ENCODE assay signal across 18 mouse cellular contexts in genomic region chr8:121072406-121073130, GRCm38 (mm10). TPM values are rescaled to one million over a fixed set of nuclear protein-coding genes. Genes with fewer than 3 reads are reported as not detected.
DNase-seq lines count a peak whose midpoint lies in the region; ATAC-seq and TF ChIP-seq lines count a peak whose summit lies in the region.
"Had no signal": no experiment of that assay in that cellular context is flagged by ENCODE, and none has a peak within 500 bp of the region (broad histone marks: within the 10 kb centered on the region; RNA-seq: fewer than 3 reads in every experiment).

No protein-coding gene starts in this region.

- H3K4me1 ChIP-seq in hindbrain, embryonic 10.5 days (replicated peaks) = peaks cover 27% of the 10 kb centered on the region
- no peaks in the 10 kb centered on the region for H3K4me1 ChIP-seq in hindbrain, postnatal 0 days (ENCODE audit: insufficient read depth, low read length)
- peaks cover 57% of the 10 kb centered on the region for H3K4me1 ChIP-seq in embryonic facial prominence, embryonic 10.5 days
- peaks cover 28% of the 10 kb centered on the region for H3K4me1 ChIP-seq in embryonic facial prominence, embryonic 13.5 days
- H3K4me1 ChIP-seq in limb, embryonic 13.5 days = peaks cover 28% of the 10 kb centered on the region
- H3K4me1 ChIP-seq: midbrain, embryonic 15.5 days had no signal

- no peak overlapping the region for H3K27ac ChIP-seq in hindbrain, embryonic 10.5 days
- H3K27ac ChIP-seq in hindbrain, postnatal 0 days = no peak overlapping the region
- no peak overlapping the region for H3K27ac ChIP-seq in embryonic facial prominence, embryonic 10.5 days (replicated peaks)
- H3K27ac ChIP-seq in embryonic facial prominence, embryonic 13.5 days = peak overlapping the region; percentile 16; the same call in 1 of the 2 replicates
- no peak overlapping the region for H3K27ac ChIP-seq in limb, embryonic 13.5 days
- H3K27ac ChIP-seq: macrophage; midbrain, embryonic 15.5 days had no signal

- H3K9ac ChIP-seq in hindbrain, postnatal 0 days (replicated peaks; ENCODE audit: low read length) = no peak overlapping the region
- H3K9ac ChIP-seq in embryonic facial prominence, embryonic 13.5 days = no peak overlapping the region
- H3K9ac ChIP-seq in limb, embryonic 13.5 days = no peak overlapping the region
- H3K9ac ChIP-seq: midbrain, embryonic 15.5 days had no signal

- no peaks in the 10 kb centered on the region for H3K9me3 ChIP-seq in hindbrain, embryonic 10.5 days
- H3K9me3 ChIP-seq in hindbrain, postnatal 0 days (ENCODE audit: low read length) = no peaks in the 10 kb centered on the region
- H3K9me3 ChIP-seq in embryonic facial prominence, embryonic 10.5 days = no peaks in the 10 kb centered on the region
- H3K9me3 ChIP-seq in embryonic facial prominence, embryonic 13.5 days = no peaks in the 10 kb centered on the region
- H3K9me3 ChIP-seq in limb, embryonic 13.5 days = no peaks in the 10 kb centered on the region; the same call in 1 of the 2 replicates
- H3K9me3 ChIP-seq: midbrain, embryonic 15.5 days had no signal

- WGBS in hindbrain, embryonic 10.5 days = 9% methylated on average over 11 of the region's 11 CpGs
- 13% methylated on average over 11 of the region's 11 CpGs for WGBS in hindbrain, postnatal 0 days
- 7% methylated on average over 11 of the region's 11 CpGs for WGBS in embryonic facial prominence, embryonic 10.5 days
- WGBS in embryonic facial prominence, embryonic 13.5 days = 14% methylated on average over 11 of the region's 11 CpGs
- WGBS in limb, embryonic 13.5 days = 22% methylated on average over 11 of the region's 11 CpGs

- ATAC-seq in hindbrain, postnatal 0 days = no peak
- no peak for ATAC-seq in embryonic facial prominence, embryonic 13.5 days (ENCODE audit: insufficient number of reproducible peaks, insufficient read depth, low FRiP score, low TSS enrichment, low read depth)
- no peak for ATAC-seq in limb, embryonic 13.5 days (ENCODE audit: low FRiP score, low read depth)
- ATAC-seq: CD4-positive, CD25-positive, alpha-beta regulatory T cell, adult 4 months; midbrain, embryonic 15.5 days had no signal

- no peak overlapping the region for H3K4me2 ChIP-seq in hindbrain, postnatal 0 days (ENCODE audit: low read depth, low read length)
- peak overlapping the region; percentile 53; the same call in 1 of the 2 replicates for H3K4me2 ChIP-seq in embryonic facial prominence, embryonic 13.5 days
- H3K4me2 ChIP-seq in limb, embryonic 13.5 days (replicated peaks) = peak overlapping the region; percentile 56; the same call in 1 of the 2 replicates
- H3K4me2 ChIP-seq: midbrain, embryonic 15.5 days had no signal

- H3K4me3 ChIP-seq in hindbrain, embryonic 10.5 days = no peak overlapping the region
- H3K4me3 ChIP-seq in hindbrain, postnatal 0 days (ENCODE audit: low read length) = no peak overlapping the region
- peak overlapping the region; percentile 42; the same call in 1 of the 2 replicates for H3K4me3 ChIP-seq in embryonic facial prominence, embryonic 10.5 days
- H3K4me3 ChIP-seq in embryonic facial prominence, embryonic 13.5 days = no peak overlapping the region
- peak overlapping the region; percentile 28 for H3K4me3 ChIP-seq in limb, embryonic 13.5 days
- H3K4me3 ChIP-seq: erythroblast, embryonic 14.5 days; midbrain, embryonic 15.5 days had no signal

- peak; percentile 16 for DNase-seq in hindbrain, embryonic 10.5 days (ENCODE audit: low spot score)
- no peak for DNase-seq in hindbrain, postnatal 0 days (ENCODE audit: low spot score)
- DNase-seq in embryonic facial prominence, embryonic 10.5 days (ENCODE audit: low spot score) = peak; percentile 32
- no peak for DNase-seq in spleen, adult 12 weeks (ENCODE audit: low spot score)
- DNase-seq in urinary bladder, postnatal 4 days (ENCODE audit: low spot score in 2 of 2) = no peak
- DNase-seq: cerebellum, adult 11 months; heart, postnatal 4 days; kidney, adult 18-20 months; kidney, postnatal 36 days; left cerebral cortex, postnatal 4 days had no signal

- H3K36me3 ChIP-seq in hindbrain, embryonic 10.5 days = no peaks in the 10 kb centered on the region
- no peaks in the 10 kb centered on the region for H3K36me3 ChIP-seq in hindbrain, postnatal 0 days (ENCODE audit: insufficient read depth, low read length)
- H3K36me3 ChIP-seq in embryonic facial prominence, embryonic 10.5 days (replicated peaks) = no peaks in the 10 kb centered on the region
- no peaks in the 10 kb centered on the region for H3K36me3 ChIP-seq in embryonic facial prominence, embryonic 13.5 days
- no peaks in the 10 kb centered on the region for H3K36me3 ChIP-seq in limb, embryonic 13.5 days
- H3K36me3 ChIP-seq: midbrain, embryonic 15.5 days had no signal

- peaks cover 99% of the 10 kb centered on the region for H3K27me3 ChIP-seq in hindbrain, embryonic 10.5 days (ENCODE audit: insufficient read depth, poor library complexity, severe bottlenecking)
- peaks cover 77% of the 10 kb centered on the region for H3K27me3 ChIP-seq in hindbrain, postnatal 0 days (ENCODE audit: insufficient read depth, low read length)
- peaks cover 100% of the 10 kb centered on the region for H3K27me3 ChIP-seq in embryonic facial prominence, embryonic 10.5 days (replicated peaks; ENCODE audit: low read depth, poor library complexity, severe bottlenecking)
- H3K27me3 ChIP-seq in embryonic facial prominence, embryonic 13.5 days = peaks cover 95% of the 10 kb centered on the region
- peaks cover 97% of the 10 kb centered on the region for H3K27me3 ChIP-seq in limb, embryonic 13.5 days

- TF ChIP-seq CTCF in hindbrain, postnatal 0 days (IDR thresholded peaks at IDR 0.05; ENCODE audit: low read depth) = no peak

RNA-seq across cellular contexts. Expression of gene Foxf1, which starts 11.6 kb away (rescaled TPM):
- polyA plus RNA-seq in hindbrain, embryonic 10.5 days (2016; fragmentation: Nextera tagmentation; extraction: Ambion mirVana) = 3.9 and 4.9 TPM in 2 replicates
- 1.8 and 1.9 TPM in 2 replicates for total RNA-seq in hindbrain, postnatal 0 days (2014; rRNA removed)
- 1.2 and 1.4 TPM in 2 replicates for polyA plus RNA-seq in hindbrain, postnatal 0 days (2015; fragmentation: Nextera tagmentation; extraction: Ambion mirVana)
- polyA plus RNA-seq in embryonic facial prominence, embryonic 10.5 days (2016; fragmentation: Nextera tagmentation; extraction: Ambion mirVana) = 28.8 and 30.1 TPM in 2 replicates
- 10.7 and 15.1 TPM in 2 replicates for polyA plus RNA-seq in embryonic facial prominence, embryonic 13.5 days (2015; fragmentation: Nextera tagmentation; extraction: Ambion mirVana)
- 0.43 and 0.86 TPM in 2 replicates for polyA plus RNA-seq in limb, embryonic 13.5 days (2015; fragmentation: Nextera tagmentation; extraction: Ambion mirVana)
- polyA plus RNA-seq: erythroblast, embryonic 14.5 days had no signal

RNA-seq across cellular contexts. Expression of gene Mthfsd, which starts 35.6 kb away (rescaled TPM):
- 60.5 and 68.2 TPM in 2 replicates for polyA plus RNA-seq in hindbrain, embryonic 10.5 days (2016; fragmentation: Nextera tagmentation; extraction: Ambion mirVana)
- total RNA-seq in hindbrain, postnatal 0 days (2014; rRNA removed) = 39.9 and 45.6 TPM in 2 replicates
- 44.4 and 47.0 TPM in 2 replicates for polyA plus RNA-seq in hindbrain, postnatal 0 days (2015; fragmentation: Nextera tagmentation; extraction: Ambion mirVana)
- polyA plus RNA-seq in embryonic facial prominence, embryonic 10.5 days (2016; fragmentation: Nextera tagmentation; extraction: Ambion mirVana) = 68.2 and 72.3 TPM in 2 replicates
- polyA plus RNA-seq in embryonic facial prominence, embryonic 13.5 days (2015; fragmentation: Nextera tagmentation; extraction: Ambion mirVana) = 60.5 and 70.5 TPM in 2 replicates
- polyA plus RNA-seq in limb, embryonic 13.5 days (2015; fragmentation: Nextera tagmentation; extraction: Ambion mirVana) = 65.4 and 76.9 TPM in 2 replicates

RNA-seq across cellular contexts. Expression of gene Foxc2, which starts 43.4 kb away (rescaled TPM):
- 7.0 and 13.7 TPM in 2 replicates for polyA plus RNA-seq in hindbrain, embryonic 10.5 days (2016; fragmentation: Nextera tagmentation; extraction: Ambion mirVana)
- total RNA-seq in hindbrain, postnatal 0 days (2014; rRNA removed) = 3.7 and 10.6 TPM in 2 replicates
- 2.8 and 3.6 TPM in 2 replicates for polyA plus RNA-seq in hindbrain, postnatal 0 days (2015; fragmentation: Nextera tagmentation; extraction: Ambion mirVana)
- polyA plus RNA-seq in embryonic facial prominence, embryonic 10.5 days (2016; fragmentation: Nextera tagmentation; extraction: Ambion mirVana) = 11.7 and 15.2 TPM in 2 replicates
- polyA plus RNA-seq in embryonic facial prominence, embryonic 13.5 days (2015; fragmentation: Nextera tagmentation; extraction: Ambion mirVana) = 3.2 and 3.3 TPM in 2 replicates
- polyA plus RNA-seq in limb, embryonic 13.5 days (2015; fragmentation: Nextera tagmentation; extraction: Ambion mirVana) = 7.5 and 8.3 TPM in 2 replicates
- polyA plus RNA-seq: CD4-positive, CD25-positive, alpha-beta regulatory T cell, adult 4 months; erythroblast, embryonic 14.5 days; macrophage had no signal

RNA-seq across cellular contexts. Expression of gene Foxl1, which starts 55.2 kb away (rescaled TPM):
- polyA plus RNA-seq in hindbrain, embryonic 10.5 days (2016; fragmentation: Nextera tagmentation; extraction: Ambion mirVana) = 1.6 and 3.5 TPM in 2 replicates
- total RNA-seq in hindbrain, postnatal 0 days (2014; rRNA removed) = 0.40 and 0.58 TPM in 2 replicates
- polyA plus RNA-seq in hindbrain, postnatal 0 days (2015; fragmentation: Nextera tagmentation; extraction: Ambion mirVana) = 0.21 TPM in 1 of 2 replicates, not detected in the other
- polyA plus RNA-seq in embryonic facial prominence, embryonic 10.5 days (2016; fragmentation: Nextera tagmentation; extraction: Ambion mirVana) = 2.8 and 4.6 TPM in 2 replicates
- polyA plus RNA-seq in embryonic facial prominence, embryonic 13.5 days (2015; fragmentation: Nextera tagmentation; extraction: Ambion mirVana) = 0.28 and 0.34 TPM in 2 replicates
- polyA plus RNA-seq in limb, embryonic 13.5 days (2015; fragmentation: Nextera tagmentation; extraction: Ambion mirVana) = 0.15 and 0.18 TPM in 2 replicates
- total RNA-seq: layer of hippocampus, postnatal 14 days had no signal
- polyA plus RNA-seq: CD4-positive, CD25-positive, alpha-beta regulatory T cell, adult 4 months; erythroblast, embryonic 14.5 days; macrophage; spleen, adult 2 months had no signal

Comparison
In these comparisons a context has a peak if more than half of its experiments do, and no peak if none do; other contexts are left out.
1. DNase-seq: peak in hindbrain, embryonic 10.5 days (single experiment) and embryonic facial prominence, embryonic 10.5 days (single experiment); none in hindbrain, postnatal 0 days (single experiment), spleen, adult 12 weeks (single experiment) and urinary bladder, postnatal 4 days (0 of 2).
2. H3K4me3 ChIP-seq: peak in embryonic facial prominence, embryonic 10.5 days (single experiment) and limb, embryonic 13.5 days (single experiment); none in hindbrain, embryonic 10.5 days (single experiment), hindbrain, postnatal 0 days (single experiment) and embryonic facial prominence, embryonic 13.5 days (single experiment).